Mouse (Mus musculus): Measurements from ENCODE around the gene Tapbp. TPM values are rescaled to one million over a fixed set of nuclear protein-coding genes. Genes with fewer than 3 reads are reported as not detected.
A peak's percentile ranks its signal among the peaks of the same experiment; 100 is the strongest.

The Tapbp gene
- polyA plus RNA-seq, 1 experiment: 106 TPM

- H3K36me3 ChIP-seq (ENCODE audit: control insufficient read depth, insufficient read depth, low read length): no peaks in the 10 kb centered on the region
- peak overlapping the region; percentile 83 for H3K4me3 ChIP-seq (ENCODE audit: insufficient read depth, low read depth, low read length)
- no peaks in the 10 kb centered on the region for H3K4me1 ChIP-seq (ENCODE audit: control insufficient read depth, insufficient read depth, low read length)
- 61% methylated on average over 18 of the region's 18 CpGs for WGBS
- H3K27ac ChIP-seq (ENCODE audit: insufficient read depth, low read depth, low read length): no peak overlapping the region
- TF ChIP-seq CTCF (conservative IDR thresholded peaks at IDR 0.05; ENCODE audit: insufficient read depth, insufficient read length, low read depth, low read length): no peak
- TF ChIP-seq POLR2A (IDR thresholded peaks at IDR 0.05; ENCODE audit: low read depth, low read length): no peak
- H3K27me3 ChIP-seq (replicated peaks; ENCODE audit: control insufficient read depth, insufficient read depth, low read length): no peaks in the 10 kb centered on the region
- no peak for DNase-seq
Observed at GRCm38 (mm10) chr17:33931159-33931866, 15.6 kb downstream of the Tapbp start.

- H3K36me3 ChIP-seq (ENCODE audit: control insufficient read depth, insufficient read depth, low read length): no peaks in the 10 kb centered on the region
- no peak overlapping the region for H3K27ac ChIP-seq (ENCODE audit: insufficient read depth, low read depth, low read length)
- H3K27me3 ChIP-seq (replicated peaks; ENCODE audit: control insufficient read depth, insufficient read depth, low read length): no peaks in the 10 kb centered on the region
- no peaks in the 10 kb centered on the region for H3K4me1 ChIP-seq (ENCODE audit: control insufficient read depth, insufficient read depth, low read length)
- no peak overlapping the region for H3K4me3 ChIP-seq (ENCODE audit: insufficient read depth, low read depth, low read length)
- 95% methylated on average over 11 of the region's 11 CpGs for WGBS
- TF ChIP-seq POLR2A (IDR thresholded peaks at IDR 0.05; ENCODE audit: low read depth, low read length): no peak
- TF ChIP-seq CTCF (conservative IDR thresholded peaks at IDR 0.05; ENCODE audit: insufficient read depth, insufficient read length, low read depth, low read length): no peak
- DNase-seq: no peak
Observed at GRCm38 (mm10) chr17:33931947-33932346, 16.2 kb downstream of the Tapbp start.

- TF ChIP-seq POLR2A (IDR thresholded peaks at IDR 0.05; ENCODE audit: low read depth, low read length) (no peak), CTCF (conservative IDR thresholded peaks at IDR 0.05; ENCODE audit: insufficient read depth, insufficient read length, low read depth, low read length) (no peak)
- Histone ChIP-seq H3K27ac (ENCODE audit: insufficient read depth, low read depth, low read length) (no peak overlapping the region), H3K4me1 (ENCODE audit: control insufficient read depth, insufficient read depth, low read length) (no peaks in the 10 kb centered on the region), H3K36me3 (ENCODE audit: control insufficient read depth, insufficient read depth, low read length) (no peaks in the 10 kb centered on the region), H3K4me3 (ENCODE audit: insufficient read depth, low read depth, low read length) (no peak overlapping the region), H3K27me3 (replicated peaks; ENCODE audit: control insufficient read depth, insufficient read depth, low read length) (no peaks in the 10 kb centered on the region)
- WGBS: 80% methylated on average over 14 of the region's 14 CpGs
- DNase-seq: no peak
Observed at GRCm38 (mm10) chr17:33932448-33932847, 16.7 kb downstream of the Tapbp start.

GRCm38 (mm10) chr17:33932970-33933369, 17.3 kb downstream of the Tapbp start:
- Histone ChIP-seq H3K27me3 (replicated peaks; ENCODE audit: control insufficient read depth, insufficient read depth, low read length) (no peaks in the 10 kb centered on the region), H3K4me1 (ENCODE audit: control insufficient read depth, insufficient read depth, low read length) (no peaks in the 10 kb centered on the region), H3K27ac (ENCODE audit: insufficient read depth, low read depth, low read length) (no peak overlapping the region), H3K36me3 (ENCODE audit: control insufficient read depth, insufficient read depth, low read length) (no peaks in the 10 kb centered on the region), H3K4me3 (ENCODE audit: insufficient read depth, low read depth, low read length) (no peak overlapping the region)
- no peak for DNase-seq
- TF ChIP-seq CTCF (conservative IDR thresholded peaks at IDR 0.05; ENCODE audit: insufficient read depth, insufficient read length, low read depth, low read length) (no peak), POLR2A (IDR thresholded peaks at IDR 0.05; ENCODE audit: low read depth, low read length) (no peak)
- WGBS: 94% methylated on average over 15 of the region's 15 CpGs

- no peaks in the 10 kb centered on the region for H3K27me3 ChIP-seq (replicated peaks; ENCODE audit: control insufficient read depth, insufficient read depth, low read length)
- TF ChIP-seq POLR2A (IDR thresholded peaks at IDR 0.05; ENCODE audit: low read depth, low read length) (no peak), CTCF (conservative IDR thresholded peaks at IDR 0.05; ENCODE audit: insufficient read depth, insufficient read length, low read depth, low read length) (no peak)
- no peak overlapping the region for H3K27ac ChIP-seq (ENCODE audit: insufficient read depth, low read depth, low read length)
- no peak for DNase-seq
- no peaks in the 10 kb centered on the region for H3K4me1 ChIP-seq (ENCODE audit: control insufficient read depth, insufficient read depth, low read length)
- 80% methylated on average over 21 of the region's 21 CpGs for WGBS
- no peaks in the 10 kb centered on the region for H3K36me3 ChIP-seq (ENCODE audit: control insufficient read depth, insufficient read depth, low read length)
- H3K4me3 ChIP-seq (ENCODE audit: insufficient read depth, low read depth, low read length): no peak overlapping the region
Observed at GRCm38 (mm10) chr17:33935422-33936055, 19.8 kb downstream of the Tapbp start.

- Histone ChIP-seq H3K36me3 (ENCODE audit: control insufficient read depth, insufficient read depth, low read length) (no peaks in the 10 kb centered on the region), H3K4me3 (ENCODE audit: insufficient read depth, low read depth, low read length) (no peak overlapping the region), H3K27me3 (replicated peaks; ENCODE audit: control insufficient read depth, insufficient read depth, low read length) (no peaks in the 10 kb centered on the region), H3K4me1 (ENCODE audit: control insufficient read depth, insufficient read depth, low read length) (no peaks in the 10 kb centered on the region), H3K27ac (ENCODE audit: insufficient read depth, low read depth, low read length) (no peak overlapping the region)
- TF ChIP-seq CTCF (conservative IDR thresholded peaks at IDR 0.05; ENCODE audit: insufficient read depth, insufficient read length, low read depth, low read length): no peak
- WGBS: 87% methylated on average over 15 of the region's 15 CpGs
- no peak for DNase-seq
Observed at GRCm38 (mm10) chr17:33936993-33937392, 21.3 kb downstream of the Tapbp start.

- Histone ChIP-seq H3K27me3 (replicated peaks; ENCODE audit: control insufficient read depth, insufficient read depth, low read length) (no peaks in the 10 kb centered on the region), H3K27ac (ENCODE audit: insufficient read depth, low read depth, low read length) (no peak overlapping the region), H3K4me1 (ENCODE audit: control insufficient read depth, insufficient read depth, low read length) (no peaks in the 10 kb centered on the region), H3K36me3 (ENCODE audit: control insufficient read depth, insufficient read depth, low read length) (no peaks in the 10 kb centered on the region), H3K4me3 (ENCODE audit: insufficient read depth, low read depth, low read length) (no peak overlapping the region)
- 69% methylated on average over 11 of the region's 11 CpGs for WGBS
- no peak for DNase-seq
- TF ChIP-seq CTCF (conservative IDR thresholded peaks at IDR 0.05; ENCODE audit: insufficient read depth, insufficient read length, low read depth, low read length) (no peak), POLR2A (IDR thresholded peaks at IDR 0.05; ENCODE audit: low read depth, low read length) (no peak)
Observed at GRCm38 (mm10) chr17:33938783-33939182, 23.1 kb downstream of the Tapbp start.

Data from kidney, adult 2 months (tissue).